Mouse (Mus musculus) inflammation-experienced regulatory T-cells, adult 6 months (primary cell): ENCODE data around the gene Camk2g. TPM values are rescaled to one million over a fixed set of nuclear protein-coding genes. Genes with fewer than 3 reads are reported as not detected.
"Not testable (repeated sequence)": the region's sequence is repeated elsewhere in the genome, so short reads cannot be mapped to it uniquely, and the experiment has no call there.

Source experiments
- ATAC-seq: one replicate; pipeline ENCODE4 v1.8.0; 2017
- polyA plus RNA-seq, 3 experiments: library from polyadenylated mRNA; unstranded; fragments of 100-300 nt; shearing (Covaris generic); gene quantifications; one replicate each; pipeline ENCODE4 v1.2.1; 2017

Camk2g gene
- polyA plus RNA-seq, 3 experiments from 2014 or later = 30.7 to 50.9 (median 31.6) TPM

DNA sequence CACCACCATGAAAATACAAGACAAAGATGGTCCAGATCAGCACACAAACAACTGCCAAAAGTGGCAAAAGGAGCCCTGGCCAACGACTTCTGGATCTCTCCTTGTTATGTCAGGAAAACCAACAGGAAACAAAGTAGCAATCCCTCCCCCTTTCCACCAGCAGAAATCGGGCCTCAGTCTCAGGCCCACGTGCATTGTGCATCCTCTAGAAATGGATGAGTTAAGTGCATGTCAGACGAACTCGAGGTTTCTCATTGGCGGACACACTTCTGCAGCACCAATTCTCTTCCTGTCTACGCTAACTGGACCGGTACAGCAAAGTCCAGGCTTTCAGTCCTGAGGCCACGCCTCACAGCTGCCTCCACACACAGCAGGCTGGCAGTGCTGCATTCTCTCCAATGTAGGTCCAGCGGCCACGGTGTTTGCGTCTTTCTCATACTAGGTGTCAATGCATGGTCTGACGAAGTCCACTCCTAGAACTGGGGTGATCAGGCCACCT lies 57.9 kb downstream of the Camk2g start:
- ATAC-seq = no peak

DNA sequence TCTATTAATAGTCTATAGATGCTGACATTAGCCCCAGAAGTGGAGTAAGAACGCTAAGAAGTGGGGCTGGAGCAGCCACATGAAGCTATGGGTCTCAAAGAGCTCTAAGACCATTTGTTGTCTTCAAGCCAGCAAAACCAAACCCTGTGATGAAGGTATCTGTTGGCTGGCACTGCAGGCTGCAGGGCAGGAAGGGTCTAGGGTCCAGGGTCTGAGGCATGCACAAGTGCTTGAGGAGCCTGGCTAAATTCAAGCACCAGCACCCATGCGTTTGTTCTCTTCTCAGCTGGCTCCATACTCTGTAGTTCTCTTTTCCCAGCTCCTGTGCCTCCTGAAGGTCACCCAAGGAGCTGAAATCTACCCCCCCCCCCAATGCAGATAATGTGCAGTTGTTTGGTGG lies 58.8 kb downstream of the Camk2g start:
- no peak for ATAC-seq

DNA sequence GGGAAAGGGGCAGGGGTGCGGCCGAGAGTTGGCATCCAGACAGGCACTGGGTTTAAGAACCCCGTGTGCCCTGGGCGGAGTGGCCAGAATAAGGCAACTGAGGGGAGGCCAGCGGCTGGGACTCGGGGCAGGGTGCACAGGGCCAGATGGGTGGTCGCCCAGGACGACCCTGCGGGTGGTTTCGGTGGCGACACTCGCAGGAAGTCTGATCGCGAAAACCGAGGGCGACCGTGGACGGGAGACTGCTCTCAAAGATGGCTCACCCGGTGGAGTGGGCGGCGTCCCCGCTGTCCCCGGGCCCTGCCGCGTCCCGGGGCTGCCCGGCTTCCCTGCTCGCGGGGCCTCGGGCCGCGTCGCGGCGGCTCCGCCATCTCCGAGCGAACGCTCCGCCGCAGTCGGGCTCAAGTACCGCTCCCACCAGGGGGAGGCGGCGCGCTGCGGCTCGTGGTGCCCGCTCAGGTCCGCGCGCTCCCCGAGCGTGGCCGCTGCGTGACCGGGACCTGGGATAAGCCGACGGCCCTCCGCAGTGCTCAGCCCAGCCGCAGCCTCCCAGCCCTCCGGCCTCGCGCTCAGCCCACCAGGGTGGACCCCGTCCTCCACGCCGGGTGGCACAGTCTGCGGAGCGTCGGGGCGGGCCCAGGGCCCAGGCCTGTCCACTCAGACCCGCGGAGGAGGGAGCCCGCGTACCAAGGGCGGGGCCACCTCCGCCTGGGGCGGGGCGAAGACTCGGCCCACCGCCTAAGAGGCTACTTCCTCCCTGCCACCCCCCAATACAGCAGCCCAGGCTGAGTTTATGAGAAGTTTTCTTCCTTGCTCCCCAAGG lies 59.7 kb downstream of the Camk2g start, which contains the start of gene Ndst2:
Gene Ndst2 (minus strand): TSS at position 611 of the 823 bp plus-strand sequence.
- peak; percentile 95 for ATAC-seq

DNA sequence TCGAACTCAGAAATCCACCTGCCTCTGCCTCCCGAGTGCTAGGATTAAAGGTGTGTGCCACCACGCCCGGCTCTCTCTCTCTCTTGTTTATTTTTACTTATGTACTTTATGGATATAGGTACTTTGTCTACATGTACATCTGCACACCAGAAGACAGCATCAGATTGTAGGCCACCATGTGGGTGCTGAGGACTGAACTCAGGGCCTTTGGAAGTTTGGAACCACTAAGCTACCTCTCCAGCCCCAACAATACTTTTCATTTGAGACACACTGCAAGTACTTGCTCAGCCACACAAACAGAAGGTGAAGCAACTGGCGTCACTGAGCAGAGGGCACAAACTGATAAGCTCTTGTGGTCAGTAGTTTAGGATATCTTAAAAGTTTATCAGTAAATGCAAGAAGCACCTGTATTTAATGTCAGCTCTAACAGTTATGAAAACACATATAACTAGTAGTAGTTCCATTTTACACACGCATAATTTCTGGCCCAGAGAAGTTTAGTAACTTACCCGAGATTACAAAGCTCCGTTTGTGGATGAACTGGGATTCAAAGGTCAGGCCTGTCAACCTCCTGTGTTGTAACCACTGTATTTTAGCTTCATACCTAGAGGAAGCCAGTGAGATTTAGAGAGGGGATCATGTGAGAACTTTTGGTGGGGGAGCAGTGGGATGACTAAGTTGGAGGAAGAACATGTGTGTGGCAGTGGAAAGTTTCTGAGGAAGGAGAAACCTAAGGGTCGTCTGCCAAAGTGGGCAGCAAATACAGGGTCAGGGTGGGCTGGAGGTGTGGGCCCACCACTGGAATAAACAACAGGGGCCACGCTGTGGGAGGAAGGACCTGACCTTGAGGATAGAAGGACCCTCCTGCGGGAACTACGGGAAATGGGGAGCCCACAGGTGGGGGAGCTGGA lies 60.6 kb downstream of the Camk2g start:
- no peak for ATAC-seq

DNA sequence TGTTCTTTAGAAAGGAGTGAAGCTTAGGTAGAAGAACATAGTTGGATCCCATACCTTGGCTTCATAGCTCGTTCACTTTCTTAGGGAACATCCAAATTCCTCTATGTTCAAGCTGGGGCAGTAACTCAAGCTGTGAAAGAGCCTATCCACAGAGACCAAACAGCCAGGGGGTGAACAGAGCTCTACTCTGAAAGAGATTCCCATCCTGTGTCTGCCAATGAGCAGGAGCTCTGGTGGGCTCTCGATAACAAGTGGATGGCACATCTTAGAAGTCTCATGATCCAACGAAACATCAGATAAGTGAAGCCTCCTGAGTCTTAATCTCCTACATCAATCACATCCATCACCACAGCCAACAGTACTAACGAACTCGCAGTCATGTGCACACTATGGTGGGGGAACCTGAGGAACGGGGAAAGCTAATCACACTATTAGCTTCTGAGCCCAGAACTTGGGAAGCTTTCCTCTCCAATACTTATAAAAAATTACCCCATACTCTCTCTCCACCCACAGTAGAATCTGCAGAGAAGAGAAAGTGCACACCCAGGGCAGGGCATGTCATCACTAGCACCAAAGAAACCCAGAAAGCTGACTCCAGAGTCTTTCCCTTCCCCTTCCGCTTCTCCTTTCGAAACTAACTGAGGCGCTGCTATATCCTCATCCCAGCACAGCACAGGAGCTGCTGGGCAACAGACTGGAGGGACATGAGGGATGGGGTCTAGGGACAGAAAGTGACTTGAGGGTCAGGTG lies 62.9 kb downstream of the Camk2g start:
- no peak for ATAC-seq

DNA sequence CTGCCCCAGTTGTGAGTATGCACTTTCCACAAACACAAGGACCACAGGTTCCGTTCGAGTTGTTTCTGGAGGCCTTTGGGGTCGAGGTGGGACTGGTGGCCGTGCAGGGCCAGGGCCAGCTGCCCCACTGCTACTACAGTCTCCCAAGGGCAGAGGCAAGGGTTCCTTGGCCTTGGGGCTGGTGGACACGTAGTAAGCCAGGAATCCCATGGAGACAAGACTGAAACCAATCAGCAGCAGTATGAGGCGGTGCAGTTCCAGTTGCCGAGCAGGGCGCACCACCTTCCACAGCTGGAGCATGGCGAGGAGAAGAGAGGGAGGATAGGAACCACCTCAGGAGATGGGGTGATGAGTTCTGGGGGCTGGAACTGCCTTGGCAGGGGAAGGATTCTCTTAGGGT lies 64.0 kb downstream of the Camk2g start:
- ATAC-seq = no peak

DNA sequence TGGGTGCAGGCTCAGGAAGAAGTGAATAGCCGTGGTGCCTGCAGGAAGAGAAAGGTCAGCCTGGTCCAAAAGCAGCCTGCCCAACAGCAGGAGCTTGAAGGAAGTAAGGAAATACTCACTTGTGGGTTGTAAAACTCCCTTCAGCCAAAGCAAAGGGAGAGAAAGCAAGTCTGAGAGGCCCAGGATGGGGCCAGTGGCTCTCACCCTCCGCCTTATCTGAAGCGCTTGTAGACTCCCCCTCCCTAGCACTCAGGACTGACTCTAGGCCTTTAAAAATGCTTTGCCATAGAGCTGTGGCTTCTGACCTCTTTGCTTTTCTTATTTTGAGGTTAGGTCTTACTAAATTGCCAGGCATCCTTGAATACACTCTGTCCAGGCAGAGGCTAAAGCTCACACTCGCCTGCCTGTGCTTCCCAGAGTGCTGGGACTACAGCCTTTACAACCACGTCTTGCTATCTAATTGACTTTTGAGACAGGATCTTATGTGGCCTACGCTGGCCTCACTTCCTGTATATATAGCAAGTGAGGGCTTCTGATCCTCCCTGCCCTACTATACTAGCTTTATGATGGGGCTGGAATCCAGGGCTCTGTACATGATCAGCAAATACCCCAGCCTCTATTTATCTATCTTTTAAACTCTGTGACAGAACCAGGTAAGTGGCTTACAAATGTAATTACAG lies 68.1 kb downstream of the Camk2g start:
- no peak for ATAC-seq

DNA sequence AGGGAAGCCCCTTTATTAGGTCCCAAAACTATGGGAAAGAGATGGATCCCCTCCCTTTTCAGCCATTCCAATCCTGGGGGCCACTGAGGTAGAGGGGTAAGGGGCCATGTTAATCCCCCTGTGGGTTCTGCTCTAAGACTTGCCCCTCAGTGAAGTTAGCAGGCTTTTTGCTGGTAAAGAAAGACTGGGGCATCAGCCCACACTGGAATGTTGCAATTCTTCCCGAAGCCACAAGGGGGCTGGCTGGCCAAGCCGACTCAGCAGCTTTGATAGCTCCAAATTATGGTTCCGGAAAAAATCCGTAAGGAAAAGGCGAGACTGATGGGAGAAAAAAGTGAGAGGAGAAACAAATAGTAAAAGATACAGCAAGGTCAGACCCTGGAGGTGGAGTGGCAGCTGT lies 69.8 kb downstream of the Camk2g start:
- ATAC-seq = peak; percentile 70

DNA sequence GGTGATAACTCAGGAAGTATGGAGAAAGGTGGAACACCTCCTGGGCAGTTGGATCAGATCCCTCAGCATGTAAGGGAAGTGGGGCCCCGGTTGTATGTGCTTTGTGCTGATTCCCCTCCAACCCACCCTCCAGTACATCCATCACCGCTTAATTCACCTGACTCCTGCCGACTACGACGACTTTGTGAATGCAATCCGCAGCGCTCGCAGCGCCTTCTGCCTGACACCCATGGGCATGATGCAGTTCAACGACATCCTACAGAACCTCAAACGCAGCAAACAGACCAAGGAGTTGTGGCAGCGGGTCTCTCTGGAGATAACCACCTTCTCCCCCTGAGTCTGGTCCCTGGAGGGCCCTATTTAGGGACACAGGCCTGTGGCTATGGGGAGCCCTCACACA lies 70.9 kb downstream of the Camk2g start:
- no peak for ATAC-seq

DNA sequence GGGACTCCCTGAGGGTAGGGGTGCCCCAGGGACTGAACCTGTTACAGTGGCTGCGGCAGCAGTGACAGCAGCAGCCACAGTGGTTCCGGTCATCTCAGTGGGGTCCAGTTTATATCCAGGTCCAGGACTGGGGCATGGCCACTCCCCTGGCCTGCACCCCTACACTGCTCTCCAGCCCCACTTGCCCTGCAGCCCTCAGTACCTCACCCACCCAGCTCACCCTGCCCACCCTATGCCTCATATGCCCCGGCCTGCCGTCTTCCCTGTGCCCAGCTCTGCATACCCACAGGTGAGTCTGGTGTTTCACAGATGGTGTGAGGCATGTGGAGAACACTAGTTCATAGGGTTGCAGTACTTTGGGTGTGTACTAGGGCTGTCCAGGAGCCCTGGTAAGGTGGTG lies 72.5 kb downstream of the Camk2g start:
- ATAC-seq = no peak

DNA sequence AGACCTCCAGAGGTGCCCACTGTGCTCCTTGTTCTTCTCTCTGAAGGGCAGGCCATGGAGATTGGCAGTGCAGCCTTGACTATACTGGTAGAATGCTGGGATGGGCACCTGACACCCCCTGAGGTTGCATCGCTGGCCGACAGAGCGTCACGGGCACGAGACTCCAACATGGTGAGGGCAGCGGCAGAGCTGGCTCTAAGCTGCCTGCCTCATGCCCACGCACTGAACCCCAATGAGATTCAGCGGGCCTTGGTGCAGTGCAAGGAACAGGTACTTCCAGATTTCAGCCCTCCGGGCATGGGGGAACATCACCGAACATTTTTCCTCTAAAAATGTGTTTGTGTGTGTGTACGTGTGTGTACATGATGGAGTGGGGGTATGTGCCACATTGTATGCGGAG lies 74.1 kb downstream of the Camk2g start:
- ATAC-seq = no peak

DNA sequence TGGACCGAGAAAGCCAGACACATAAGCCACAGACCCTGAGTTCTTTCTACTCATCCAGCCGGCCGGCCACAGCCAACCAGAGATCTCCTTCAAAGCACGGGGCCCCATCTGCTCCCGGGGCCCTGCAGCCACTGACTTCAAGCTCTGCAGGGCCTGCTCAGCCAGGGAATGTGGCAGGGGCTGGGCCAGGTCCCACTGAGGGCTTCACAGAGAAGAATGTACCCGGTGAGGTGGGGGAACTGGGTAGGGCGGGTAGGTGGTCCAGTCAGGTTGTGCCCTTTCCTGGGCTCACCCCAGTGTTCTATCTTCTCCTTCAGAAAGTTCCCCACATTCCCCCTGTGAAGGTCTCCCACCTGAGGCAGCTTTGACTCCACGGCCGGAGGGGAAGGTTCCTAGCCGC lies 75.4 kb downstream of the Camk2g start:
- ATAC-seq = no peak

DNA sequence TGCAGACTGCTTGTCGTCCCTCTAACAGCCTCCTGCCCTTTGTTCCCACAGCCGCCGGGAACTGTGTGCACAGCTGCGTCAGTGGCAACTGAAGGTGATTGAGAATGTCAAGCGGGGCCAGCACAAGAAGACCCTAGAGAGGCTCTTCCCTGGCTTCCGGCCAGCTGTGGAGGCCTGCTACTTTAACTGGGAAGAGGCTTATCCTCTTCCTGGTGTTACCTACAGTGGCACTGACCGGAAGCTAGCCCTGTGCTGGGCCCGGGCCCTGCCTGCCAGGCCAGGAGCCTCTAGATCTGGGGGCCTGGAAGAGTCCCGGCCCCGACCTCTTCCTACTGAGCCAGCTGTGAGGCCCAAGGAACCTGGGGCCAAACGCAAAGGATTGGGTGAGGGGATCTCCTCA lies 80.1 kb downstream of the Camk2g start:
- ATAC-seq = no peak

DNA sequence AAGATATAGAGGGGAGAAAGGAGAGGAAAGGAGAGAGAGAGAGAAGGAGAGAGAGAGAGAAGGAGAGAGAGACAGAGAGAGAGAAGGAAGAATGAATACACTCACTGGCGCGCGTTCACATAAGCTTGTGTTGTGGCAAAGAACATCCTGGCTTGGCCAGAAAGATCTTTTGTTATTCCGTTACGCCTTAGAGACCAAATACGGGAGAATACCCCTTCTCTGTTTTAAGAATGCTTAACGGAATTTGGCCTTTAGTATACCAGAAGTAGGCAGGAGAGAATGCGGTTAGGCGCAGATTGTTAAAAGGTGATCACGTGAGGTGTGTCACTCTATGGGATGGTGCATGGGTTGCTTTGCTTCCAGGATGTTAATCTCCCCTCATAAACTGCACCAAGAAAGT lies 85.6 kb downstream of the Camk2g start:
- peak; percentile 57 for ATAC-seq

DNA sequence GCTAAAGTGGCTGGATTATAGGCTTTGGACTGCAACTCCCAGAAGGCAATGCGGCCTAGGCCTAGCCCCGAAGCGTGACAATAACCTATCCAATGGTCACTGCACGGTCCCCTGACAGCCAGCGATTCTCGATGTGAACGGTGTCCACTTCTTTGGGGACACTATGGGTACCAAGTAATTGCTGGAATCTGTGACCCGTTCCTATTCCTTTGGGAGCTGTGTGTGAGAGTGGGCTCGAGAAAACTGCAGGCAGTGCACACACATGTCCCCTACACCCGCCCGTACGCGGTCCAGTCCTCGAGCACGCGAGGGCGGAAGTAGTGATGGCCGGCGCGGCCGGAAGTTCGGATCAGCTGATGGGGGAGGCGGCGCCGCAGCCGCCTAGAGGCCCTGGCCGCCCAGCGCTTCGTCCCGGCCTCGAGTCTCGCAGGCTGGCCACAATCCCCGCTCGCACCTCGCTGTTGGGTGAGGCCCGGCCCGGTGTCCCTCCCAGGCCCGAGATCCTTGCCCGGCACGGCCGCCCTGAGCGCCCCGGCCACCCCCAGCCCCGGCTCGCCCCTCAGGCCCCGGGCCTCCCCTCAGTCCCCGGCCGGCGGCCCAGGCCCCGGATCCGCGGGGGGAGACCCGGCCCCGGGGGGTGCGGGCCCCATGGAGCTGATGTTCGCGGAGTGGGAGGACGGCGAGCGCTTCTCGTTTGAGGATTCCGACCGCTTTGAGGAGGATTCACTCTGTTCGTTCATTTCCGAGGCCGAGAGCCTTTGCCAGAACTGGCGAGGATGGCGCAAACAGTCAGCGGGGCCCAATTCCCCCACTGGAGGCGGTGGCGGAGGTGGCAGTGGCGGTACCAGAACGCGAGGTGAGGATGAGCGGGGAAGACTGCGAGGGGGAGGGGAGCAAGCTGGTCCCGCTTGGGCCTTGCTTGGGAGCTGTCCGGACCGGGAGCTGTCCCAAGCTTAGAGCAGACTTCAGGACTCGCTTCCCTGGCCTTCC lies 86.4 kb downstream of the Camk2g start, which contains the start of gene Zswim8:
Gene Zswim8 (plus strand): TSS at position 352 of the 990 bp plus-strand sequence.
- ATAC-seq = peak; percentile 56

DNA sequence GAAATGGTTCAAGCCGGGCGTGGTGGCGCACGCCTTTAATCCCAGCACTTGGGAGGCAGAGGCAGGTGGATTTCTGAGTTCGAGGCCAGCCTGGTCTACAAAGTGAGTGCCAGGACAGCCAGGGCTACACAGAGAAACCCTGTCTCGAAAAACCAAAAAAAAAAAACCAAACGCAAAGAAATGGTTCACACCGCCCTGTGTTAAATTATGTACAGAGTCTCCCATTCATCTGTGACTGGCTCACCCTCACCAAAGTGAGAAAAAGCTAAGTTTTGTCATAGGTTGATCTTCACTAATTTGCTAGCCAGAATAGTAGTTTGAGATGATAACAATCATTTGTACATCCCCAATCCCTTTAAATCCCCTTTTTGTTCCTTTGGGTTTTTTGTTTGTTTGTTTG lies 90.4 kb downstream of the Camk2g start:
- ATAC-seq = not testable (repeated sequence)

DNA sequence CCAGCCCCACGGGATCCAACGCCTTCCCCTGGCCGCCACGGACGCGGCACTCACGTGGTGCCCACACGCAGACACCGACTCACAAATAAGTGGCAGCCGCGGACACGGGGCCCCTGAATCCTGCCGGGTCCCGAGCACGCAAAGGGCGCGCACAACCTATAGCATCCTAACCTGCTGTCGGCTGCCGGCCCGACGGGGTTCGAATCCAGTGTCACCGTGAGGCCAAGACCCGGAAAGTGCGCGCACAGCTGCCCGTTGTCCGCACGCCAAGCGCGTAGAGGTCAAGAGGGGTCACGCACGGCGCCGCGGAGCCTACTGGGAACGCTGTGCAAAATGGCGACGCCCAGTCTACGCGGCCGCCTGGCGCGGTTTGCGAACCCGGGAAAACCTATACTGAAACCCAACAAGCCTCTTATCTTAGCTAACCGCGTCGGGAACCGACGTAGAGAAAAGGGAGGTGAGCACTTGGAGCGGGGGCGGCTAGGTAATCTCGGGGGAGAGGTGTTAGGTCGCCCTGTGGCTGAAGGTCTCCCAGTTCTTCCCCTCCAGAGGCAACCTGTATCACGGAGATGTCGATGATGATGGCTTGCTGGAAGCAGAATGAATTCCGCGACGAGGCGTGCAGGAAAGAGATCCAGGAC lies 91.0 kb downstream of the Camk2g start, which contains the start of gene Chchd1:
Gene Chchd1 (plus strand): TSS at position 266 of the 641 bp plus-strand sequence.
- peak; percentile 65 for ATAC-seq

DNA sequence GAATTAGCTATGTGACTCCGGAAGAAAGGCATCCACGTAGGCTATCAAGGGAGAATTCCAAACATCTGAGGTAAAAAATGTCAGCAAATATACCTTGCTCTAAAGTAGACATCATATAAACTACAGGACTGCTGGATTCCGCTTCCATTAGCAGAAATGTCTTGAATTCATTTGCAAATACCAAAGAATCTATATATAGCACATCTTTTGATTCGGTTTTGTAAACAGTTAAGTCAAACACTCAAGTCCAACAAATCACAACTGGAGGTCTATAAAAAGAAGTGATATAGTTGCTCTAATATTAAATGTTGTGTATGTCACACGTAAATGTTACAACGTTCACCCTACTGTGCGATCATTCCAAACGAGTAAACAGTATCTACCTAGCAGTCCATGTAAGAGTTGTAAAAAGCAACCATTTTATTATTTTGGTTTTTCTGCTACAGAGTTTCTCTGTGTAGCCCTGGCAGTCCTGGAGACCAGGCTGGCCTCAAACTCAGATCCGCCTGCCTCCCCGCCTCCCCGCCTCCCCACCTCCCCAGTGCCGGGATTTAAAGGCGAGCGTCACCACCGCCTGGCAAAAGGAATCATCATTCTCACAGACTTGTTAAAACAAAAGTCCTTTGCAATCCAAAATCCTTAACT lies 91.7 kb downstream of the Camk2g start:
- ATAC-seq = no peak

DNA sequence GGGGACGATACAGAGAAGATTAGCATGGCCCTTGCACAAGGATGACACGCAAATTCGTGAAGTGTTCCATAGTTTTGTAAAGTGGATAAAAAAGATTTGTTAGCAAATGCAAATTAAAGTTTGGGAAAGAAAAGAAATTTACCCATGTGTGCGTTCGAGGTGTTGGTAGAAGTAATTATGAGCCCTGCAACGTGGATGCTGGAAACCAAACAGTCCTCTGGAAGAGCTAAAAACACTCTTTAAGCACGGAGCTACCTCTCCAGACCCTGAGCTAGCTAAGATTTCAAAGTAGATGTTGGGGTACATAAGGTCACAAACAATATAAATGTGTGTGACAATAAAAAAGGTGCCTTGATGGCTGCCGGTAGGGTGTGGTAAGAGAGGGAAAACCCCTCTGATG lies 92.3 kb downstream of the Camk2g start:
- ATAC-seq = no peak

DNA sequence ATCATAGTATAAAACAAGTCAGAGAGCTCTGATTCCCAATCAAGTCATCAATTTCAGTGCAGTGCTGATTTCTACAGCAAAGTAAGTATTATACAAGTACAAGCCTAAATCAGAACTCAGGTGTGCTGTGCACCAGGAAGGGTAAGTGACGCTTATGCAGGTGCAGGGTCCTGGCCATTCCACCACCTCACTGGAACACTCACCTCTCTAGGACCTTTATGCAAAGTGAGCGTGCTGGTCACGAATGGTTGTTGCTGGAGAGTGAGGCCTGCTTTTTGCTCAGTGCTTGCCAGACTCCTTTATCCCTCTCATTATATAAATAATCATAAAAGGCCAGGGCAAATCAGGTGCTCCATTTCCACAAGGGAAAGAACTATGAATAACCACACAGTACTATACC lies 93.5 kb downstream of the Camk2g start:
- ATAC-seq = no peak
